Mouse (Mus musculus) testis, postnatal 14 days (tissue): Measurements from ENCODE around the gene Olfr224.

ENCODE experiments used
- DNase-seq: peaks from one replicate; pipeline ENCODE4 v3.0.0; 2021; ENCODE audit warnings: low spot score

The Olfr224 gene

GRCm38 (mm10) chr11:58518916-58519315 lies 51.4 kb downstream of the Olfr224 start:
- DNase-seq, result peak; percentile 82
